Mouse (Mus musculus): ENCODE measurements around the gene Plch1.
A peak's percentile ranks its signal among the peaks of the same experiment; 100 is the strongest.

Gene Plch1

GRCm38 (mm10) chr3:63851125-63851698, 48.1 kb downstream of the Plch1 start:
- no peak for DNase-seq

- no peak for DNase-seq
Observed at GRCm38 (mm10) chr3:63849765-63850346, 49.4 kb downstream of the Plch1 start.

DNA sequence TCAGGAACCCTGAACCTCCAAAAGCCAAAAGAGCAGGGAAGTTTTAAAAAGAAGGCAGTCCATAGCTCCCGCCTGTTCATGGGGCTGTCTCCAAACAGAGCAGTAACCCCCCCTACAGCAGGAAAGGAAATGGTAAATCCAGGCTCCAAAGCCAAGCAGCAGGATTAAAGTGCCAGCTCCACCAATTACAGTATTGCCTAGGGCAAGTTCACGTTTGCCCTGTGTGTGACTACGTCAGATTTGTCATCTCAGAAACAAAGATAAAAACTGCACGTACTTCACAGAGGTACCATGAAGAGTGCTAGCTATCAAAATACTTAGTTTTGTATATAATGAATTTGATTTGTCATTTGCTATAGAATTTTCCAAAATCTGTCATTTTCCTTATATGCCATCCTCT, 55.1 kb downstream of the Plch1 start:
- no peak for DNase-seq

DNA sequence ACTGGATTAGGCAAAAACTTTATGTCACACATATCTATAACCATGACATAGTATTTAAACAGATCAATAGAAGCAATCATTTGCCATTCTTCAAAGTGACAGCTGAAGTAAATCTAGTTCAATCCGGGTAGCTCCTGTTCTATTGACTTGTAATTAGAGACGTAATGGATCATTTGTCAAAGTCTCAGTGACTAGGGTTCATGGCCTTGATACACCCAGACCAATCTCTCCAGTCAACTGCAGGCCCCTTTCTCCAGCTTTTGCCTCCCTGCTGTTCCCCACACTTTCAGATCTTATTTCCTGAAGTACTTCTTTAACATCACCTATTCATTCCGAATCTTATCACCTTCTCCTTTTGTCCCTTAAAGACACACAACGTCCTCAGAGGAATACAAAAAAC, 56.8 kb downstream of the Plch1 start:
- no peak for DNase-seq

DNA sequence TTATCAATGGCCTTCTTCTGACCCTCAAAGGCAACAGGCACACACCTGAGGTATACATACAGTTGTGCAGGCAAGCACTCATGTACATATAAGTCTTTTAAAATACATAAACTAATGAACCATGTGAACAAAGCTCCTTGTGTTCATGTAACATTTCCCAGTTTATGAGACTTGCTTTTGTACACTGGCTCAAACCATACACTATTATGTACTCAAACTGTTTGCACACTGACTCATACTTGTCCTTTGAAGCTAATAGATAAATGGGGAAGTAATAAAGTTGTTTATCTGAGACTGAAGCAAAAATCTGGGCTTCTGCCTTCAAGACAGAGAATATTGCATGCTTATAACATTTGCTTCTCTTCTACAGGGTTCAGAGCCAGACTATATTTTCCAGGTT, 61.5 kb downstream of the Plch1 start:
- no peak for DNase-seq

- peak; percentile 6 for DNase-seq
Observed at GRCm38 (mm10) chr3:63836937-63837632, 62.2 kb downstream of the Plch1 start.

- DNase-seq: no peak
Observed at GRCm38 (mm10) chr3:63835816-63836215, 63.5 kb downstream of the Plch1 start.

DNA sequence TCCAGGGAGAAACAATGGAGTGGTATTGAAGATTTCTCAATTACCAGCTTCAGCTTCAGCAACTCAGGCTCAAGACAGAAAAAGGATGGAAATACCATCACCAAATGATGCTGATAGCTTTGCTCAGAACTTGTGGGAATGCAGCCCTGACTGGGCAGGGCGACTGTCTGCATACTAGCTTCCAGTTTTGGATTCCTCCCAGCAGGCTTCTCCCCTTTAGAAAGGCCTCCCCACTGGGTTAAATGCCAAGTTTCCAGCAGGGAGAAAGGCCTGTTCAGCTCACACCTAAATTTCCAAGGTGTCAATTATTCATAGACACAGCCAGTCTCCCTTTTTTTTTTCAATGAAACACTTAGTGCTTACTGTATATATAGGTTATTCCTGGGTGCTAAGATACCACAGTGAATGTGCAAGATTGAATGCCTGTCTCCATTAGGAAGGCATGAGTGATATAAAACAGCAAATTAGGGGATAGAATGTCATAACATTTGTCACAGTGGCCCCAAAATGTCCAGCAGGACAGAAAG, 75.3 kb downstream of the Plch1 start:
- DNase-seq: no peak

- no peak for DNase-seq
Observed at GRCm38 (mm10) chr3:63822631-63823030, 76.6 kb downstream of the Plch1 start.

- no peak for DNase-seq
Observed at GRCm38 (mm10) chr3:63815131-63815530, 84.1 kb downstream of the Plch1 start.

DNA sequence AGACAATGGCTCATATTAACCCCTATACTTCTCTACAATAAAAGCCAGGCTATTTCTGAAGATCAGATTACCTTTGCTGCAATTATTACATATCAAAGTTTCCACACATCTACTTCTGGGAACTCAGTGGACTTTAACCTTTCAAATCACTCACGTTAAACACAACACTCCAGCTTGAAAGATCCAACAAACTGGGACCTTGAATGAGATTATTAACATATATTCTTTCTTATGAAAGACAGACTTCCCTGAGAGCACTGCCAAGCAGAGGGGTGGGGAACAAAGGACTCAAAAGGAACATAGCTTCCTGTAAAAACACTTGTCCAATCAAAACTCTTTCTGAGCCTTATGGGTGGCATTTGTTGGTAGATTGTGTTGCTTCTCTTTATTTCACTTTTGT, 85.1 kb downstream of the Plch1 start:
- DNase-seq: no peak

- no peak for DNase-seq
Observed at GRCm38 (mm10) chr3:63806906-63807305, 92.4 kb downstream of the Plch1 start.

GRCm38 (mm10) chr3:63805496-63805895, 93.8 kb downstream of the Plch1 start:
- DNase-seq: no peak

DNA sequence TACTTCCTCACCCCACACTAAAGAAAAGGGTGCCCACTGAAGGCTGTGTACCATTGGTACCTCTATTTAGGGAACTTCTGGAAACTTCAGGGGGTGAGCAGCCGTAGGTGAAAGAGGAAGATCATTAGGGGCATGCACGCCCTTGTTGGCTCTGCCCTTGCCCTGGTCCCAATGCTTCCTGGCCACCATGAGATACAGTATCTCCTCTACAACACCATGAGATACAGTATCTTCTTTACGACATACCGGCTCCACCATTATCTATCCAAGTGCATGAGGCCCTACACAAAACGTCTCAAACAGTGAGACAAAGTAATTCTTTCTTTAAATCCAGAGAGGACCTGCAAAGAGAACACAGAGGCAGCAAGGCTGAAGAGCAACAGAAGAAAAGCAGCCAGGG, 98.6 kb downstream of the Plch1 start:
- no peak for DNase-seq

GRCm38 (mm10) chr3:63786805-63787365, 112.4 kb downstream of the Plch1 start:
- DNase-seq: no peak

DNA sequence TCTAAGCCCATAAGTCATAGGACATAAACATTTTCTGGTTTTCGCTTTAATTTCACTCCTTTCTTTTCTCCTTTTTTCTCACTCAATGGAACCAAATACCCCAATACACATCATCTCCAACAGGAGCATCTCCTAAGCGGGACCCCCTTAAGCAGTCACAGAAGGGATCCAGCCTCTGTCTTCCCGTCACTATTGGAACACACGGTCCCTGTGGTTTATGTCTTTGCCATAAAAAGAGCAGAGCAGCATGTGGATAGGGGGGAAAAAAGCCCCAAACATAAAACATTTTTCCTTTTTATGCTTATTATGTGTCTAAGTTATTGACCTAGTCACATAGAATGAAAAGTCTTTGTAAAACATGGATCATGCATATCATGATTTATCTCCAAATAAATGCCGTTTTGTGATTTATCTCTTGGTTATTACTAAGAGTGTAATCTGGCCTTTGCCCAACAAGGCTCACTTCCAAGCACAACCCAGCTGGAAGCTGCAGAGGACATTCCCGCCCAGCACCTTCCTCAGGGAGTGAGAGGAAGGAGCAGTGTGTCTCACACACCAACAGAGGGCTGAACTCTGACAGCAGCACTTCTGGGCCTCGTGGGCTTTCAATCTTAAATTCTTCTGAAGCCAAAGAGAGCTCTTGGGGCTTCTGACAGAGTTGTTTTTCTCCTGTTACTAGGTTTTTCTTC, 126.5 kb downstream of the Plch1 start:
- no peak for DNase-seq

- no peak for DNase-seq
Observed at GRCm38 (mm10) chr3:63760821-63761220, 138.5 kb downstream of the Plch1 start.

GRCm38 (mm10) chr3:63740073-63740472, 159.2 kb downstream of the Plch1 start:
- no peak for DNase-seq

DNA sequence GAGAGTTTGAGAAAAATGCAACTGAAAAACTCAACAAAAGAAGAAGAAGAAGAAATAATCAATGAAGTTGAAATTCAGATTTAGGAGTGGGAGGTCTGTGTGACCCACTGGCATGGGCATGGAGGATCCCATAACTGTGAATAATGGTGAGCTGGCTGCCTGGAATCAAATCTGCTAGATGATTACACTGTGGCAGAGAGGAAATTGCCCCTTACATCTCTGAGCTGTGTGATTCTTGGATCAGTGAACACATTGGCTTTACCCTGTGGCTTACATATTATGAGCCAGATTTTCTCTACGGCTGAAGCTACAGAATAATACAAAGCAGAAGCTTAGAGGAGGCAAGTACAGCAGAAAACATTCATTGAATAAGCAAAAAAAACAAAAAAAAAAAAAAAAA, 170.9 kb downstream of the Plch1 start:
- DNase-seq: no peak

DNA sequence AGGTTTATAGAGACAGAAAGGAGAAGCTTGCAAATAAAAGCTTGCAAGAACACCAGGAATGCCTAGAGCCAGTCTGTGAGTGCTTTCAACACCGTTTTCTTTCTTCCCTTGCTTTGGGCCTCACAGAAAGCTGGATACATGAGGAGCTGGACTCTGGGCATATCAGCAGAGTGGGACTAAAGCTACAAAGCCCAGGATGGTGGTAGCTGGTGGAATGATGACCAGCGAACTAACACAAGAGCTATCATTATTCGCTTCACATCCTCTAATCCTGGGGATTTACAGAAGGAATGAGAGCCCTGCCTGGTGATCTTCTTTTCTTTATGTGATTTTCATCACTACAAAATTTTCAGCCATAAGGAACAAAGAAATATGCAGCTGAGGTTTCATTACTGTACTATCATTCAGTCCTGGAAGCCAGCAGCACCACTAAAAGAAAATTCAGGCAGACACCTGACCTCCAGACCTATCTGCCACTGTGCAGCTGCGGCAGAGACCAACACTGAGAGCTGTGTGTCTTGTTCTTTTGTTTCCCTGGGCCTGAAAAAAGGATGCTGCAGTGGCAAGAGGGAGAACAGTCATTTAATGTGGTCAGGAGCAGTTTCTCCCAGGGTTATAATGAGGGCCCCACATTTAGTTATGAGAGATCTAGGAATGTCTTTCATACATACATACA, 172.5 kb downstream of the Plch1 start:
- no peak for DNase-seq

- no peak for DNase-seq
Observed at GRCm38 (mm10) chr3:63693694-63694093, 205.6 kb downstream of the Plch1 start.

GRCm38 (mm10) chr3:63692727-63693126, 206.5 kb downstream of the Plch1 start:
- DNase-seq: no peak

DNA sequence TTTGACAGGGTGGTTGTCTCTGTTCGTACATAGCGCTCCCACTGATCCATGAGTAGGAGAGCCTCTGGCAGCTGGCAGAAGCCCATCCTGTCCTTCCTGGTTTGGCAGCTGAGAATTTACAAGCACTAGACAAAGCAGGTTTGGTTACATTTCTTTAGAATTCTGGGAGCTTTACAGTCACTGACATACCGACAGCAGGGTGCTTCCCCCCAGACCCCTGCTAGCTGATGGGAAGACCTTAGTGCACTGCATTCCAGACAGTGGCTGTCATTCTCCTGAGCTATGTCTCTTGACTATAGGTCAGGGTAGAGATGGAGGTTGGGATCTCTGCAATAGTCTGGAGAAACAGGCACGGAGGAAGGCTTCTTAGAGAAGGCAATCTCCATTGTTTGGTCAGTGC, 230.5 kb downstream of the Plch1 start:
- DNase-seq: no peak

All from layer of hippocampus, adult 9-11 months (tissue).